Mouse (Mus musculus): ENCODE data around the gene Nat8l.

- TF ChIP-seq CTCF (IDR thresholded peaks at IDR 0.05; ENCODE audit: extremely low read depth, insufficient read depth, insufficient read length, insufficient replicate concordance) (no peak), POLR2A (IDR thresholded peaks at IDR 0.05; ENCODE audit: low read depth, low read length) (no peak)
These were observed 47.5 kb upstream of the Nat8l start for GRCm38 (mm10) chr5:33948314-33948713.

Data from spleen, adult 2 months (tissue).